Mouse (Mus musculus) bone marrow macrophage, adult 2 months (primary cell): Measurements from ENCODE around the gene Rab5b.

ENCODE experiments used
- CTCF ChIP-seq: IDR thresholded peaks from 2 replicates; pipeline ENCODE4 v1.5.1; 2012; ENCODE audit warnings: low read depth, mild to moderate bottlenecking, low read length, moderate library complexity
- POLR2A ChIP-seq: IDR thresholded peaks from 2 replicates; pipeline ENCODE4 v1.6.1; 2012; ENCODE audit warnings: mild to moderate bottlenecking, low read depth, low read length, borderline replicate concordance

- no peak for TF ChIP-seq POLR2A
- no peak for TF ChIP-seq CTCF
Observed at GRCm38 (mm10) chr10:128657844-128658243, 38.2 kb downstream of the Rab5b start.
